Mouse (Mus musculus) lung, embryonic 16.5 days (tissue): ENCODE measurements around the gene Ctso. TPM values are rescaled to one million over a fixed set of nuclear protein-coding genes. Genes with fewer than 3 reads are reported as not detected.

Experiments
- ATAC-seq: fragments of 200-750 bp; cut with Nextera tagmentation; 2 replicates; pipeline ENCODE4 v1.8.0; 2017; ENCODE audit warnings: low read depth, mild to moderate bottlenecking, moderate library complexity
- H3K27ac ChIP-seq: fragments of 300-500 bp; sonication (generic); 2 replicates; pipeline ENCODE4 v1.5.1; 2014; ENCODE audit warnings: mild to moderate bottlenecking, control low read depth, low read length
- H3K27me3 ChIP-seq: fragments of 300-500 bp; sonication (generic); 2 replicates; pipeline ENCODE4 v1.6.1; 2014; ENCODE audit warnings: low read depth, low read length, mixed read lengths; ENCODE audit not compliant: control insufficient read depth, insufficient read depth
- H3K36me3 ChIP-seq: fragments of 300-500 bp; sonication (generic); 2 replicates; pipeline ENCODE4 v1.6.1; 2014; ENCODE audit warnings: low read length; ENCODE audit not compliant: control insufficient read depth, insufficient read depth
- H3K4me1 ChIP-seq: fragments of 300-500 bp; sonication (generic); replicated peaks from 2 replicates; pipeline ENCODE4 v1.6.1; 2014; ENCODE audit warnings: low read length, mixed read lengths; ENCODE audit not compliant: control insufficient read depth, insufficient read depth
- H3K4me2 ChIP-seq: fragments of 300-500 bp; sonication (generic); 2 replicates; pipeline ENCODE4 v1.6.1; 2014; ENCODE audit warnings: low read depth, low read length, control low read depth
- H3K4me3 ChIP-seq: fragments of 300-500 bp; sonication (generic); 2 replicates; pipeline ENCODE4 v1.5.1; 2014; ENCODE audit warnings: mild to moderate bottlenecking, low read length, control low read depth
- H3K9ac ChIP-seq: fragments of 300-500 bp; sonication (generic); 2 replicates; pipeline ENCODE4 v1.6.1; 2014; ENCODE audit warnings: low read length, control low read depth
- H3K9me3 ChIP-seq: fragments of 300-500 bp; sonication (generic); 2 replicates; pipeline ENCODE4 v1.6.1; 2016; ENCODE audit warnings: low read length; ENCODE audit not compliant: control insufficient read depth
- WGBS: fragments of 180-500 bp; shearing (Covaris S2); extraction: QIAGEN DNeasy Blood & Tissue Kit; methylation state at CpG from one replicate; pipeline ENCODE4 v1.1.7; 2014; 5-methylcytosine and 5-hydroxymethylcytosine counted together
- polyA plus RNA-seq: library from polyadenylated mRNA; unstranded; fragments of >200 nt; fragmentation: Nextera tagmentation; extraction: Ambion mirVana; gene quantifications from 2 replicates; pipeline ENCODE4 v1.2.1, GENCODE M21; 2015

The Ctso gene
- polyA plus RNA-seq, 1 experiment from 2014 or later, result 32.6 TPM

- Histone ChIP-seq H3K4me3 (no peak overlapping the region), H3K27me3 (no peaks in the 10 kb centered on the region), H3K4me2 (no peak overlapping the region), H3K9me3 (no peaks in the 10 kb centered on the region), H3K4me1 (peaks cover 6% of the 10 kb centered on the region), H3K9ac (no peak overlapping the region), H3K27ac (no peak overlapping the region), H3K36me3 (no peaks in the 10 kb centered on the region)
- WGBS, result 50% methylated on average over 3 of the region's 3 CpGs
- no peak for ATAC-seq
These were observed 12.7 kb upstream of the Ctso start for GRCm38 (mm10) chr3:81919681-81920080.

GRCm38 (mm10) chr3:81922910-81923309 is 9.5 kb upstream of the Ctso start:
- ATAC-seq, result peak; percentile 83
- WGBS, result 23% methylated on average over 4 of the region's 4 CpGs
- H3K4me3 ChIP-seq, result no peak overlapping the region
- no peak overlapping the region for H3K27ac ChIP-seq
- no peaks in the 10 kb centered on the region for H3K27me3 ChIP-seq
- H3K9ac ChIP-seq, result no peak overlapping the region
- H3K9me3 ChIP-seq, result no peaks in the 10 kb centered on the region
- peaks cover 6% of the 10 kb centered on the region for H3K4me1 ChIP-seq
- H3K4me2 ChIP-seq, result peak overlapping the region; percentile 14; the same call in 1 of the 2 replicates
- no peaks in the 10 kb centered on the region for H3K36me3 ChIP-seq

- Histone ChIP-seq H3K27me3 (no peaks in the 10 kb centered on the region), H3K9me3 (no peaks in the 10 kb centered on the region), H3K36me3 (no peaks in the 10 kb centered on the region), H3K9ac (no peak overlapping the region), H3K4me1 (peaks cover 6% of the 10 kb centered on the region), H3K4me3 (no peak overlapping the region), H3K27ac (no peak overlapping the region), H3K4me2 (no peak overlapping the region)
- WGBS, result 4% methylated on average over 1 of the region's 1 CpGs
- no peak for ATAC-seq
These were observed 7.5 kb upstream of the Ctso start for GRCm38 (mm10) chr3:81924931-81925330.

- WGBS, result 14% methylated on average over 5 of the region's 5 CpGs
These were observed 6.5 kb upstream of the Ctso start for GRCm38 (mm10) chr3:81925856-81926255.

GRCm38 (mm10) chr3:81926764-81927325 is 5.6 kb upstream of the Ctso start:
- H3K27me3 ChIP-seq, result no peaks in the 10 kb centered on the region
- H3K27ac ChIP-seq, result no peak overlapping the region
- no peak overlapping the region for H3K4me2 ChIP-seq
- no peak overlapping the region for H3K4me3 ChIP-seq
- H3K4me1 ChIP-seq, result peaks cover 6% of the 10 kb centered on the region
- no peaks in the 10 kb centered on the region for H3K9me3 ChIP-seq
- no peak overlapping the region for H3K9ac ChIP-seq
- 40% methylated on average over 9 of the region's 9 CpGs for WGBS
- H3K36me3 ChIP-seq, result no peaks in the 10 kb centered on the region
- no peak for ATAC-seq

More at GRCm38 (mm10) chr3:81925856-81926255, 6.5 kb upstream of the Ctso start:
- H3K36me3 ChIP-seq, result no peaks in the 10 kb centered on the region
- ATAC-seq, result no peak
- H3K9ac ChIP-seq, result no peak overlapping the region
- no peak overlapping the region for H3K27ac ChIP-seq
- H3K4me3 ChIP-seq, result no peak overlapping the region
- no peak overlapping the region for H3K4me2 ChIP-seq
- H3K27me3 ChIP-seq, result no peaks in the 10 kb centered on the region
- peaks cover 6% of the 10 kb centered on the region for H3K4me1 ChIP-seq
- H3K9me3 ChIP-seq, result no peaks in the 10 kb centered on the region

- ATAC-seq, result no peak
- peaks cover 10% of the 10 kb centered on the region for H3K4me1 ChIP-seq
- no peaks in the 10 kb centered on the region for H3K36me3 ChIP-seq
- H3K9ac ChIP-seq, result no peak overlapping the region
- no peaks in the 10 kb centered on the region for H3K9me3 ChIP-seq
- no peak overlapping the region for H3K27ac ChIP-seq
- WGBS, result 68% methylated on average over 1 of the region's 1 CpGs
- H3K27me3 ChIP-seq, result no peaks in the 10 kb centered on the region
- no peak overlapping the region for H3K4me2 ChIP-seq
- no peak overlapping the region for H3K4me3 ChIP-seq
These were observed 3.3 kb upstream of the Ctso start for GRCm38 (mm10) chr3:81929073-81929472.

GRCm38 (mm10) chr3:81931695-81932094 is 706 bp upstream of the Ctso start:
- WGBS, result 59% methylated on average over 3 of the region's 3 CpGs
- H3K9me3 ChIP-seq, result no peaks in the 10 kb centered on the region
- H3K4me1 ChIP-seq, result peaks cover 10% of the 10 kb centered on the region
- ATAC-seq, result no peak
- H3K36me3 ChIP-seq, result no peaks in the 10 kb centered on the region
- H3K9ac ChIP-seq, result no peak overlapping the region
- H3K4me3 ChIP-seq, result no peak overlapping the region
- no peak overlapping the region for H3K27ac ChIP-seq
- no peaks in the 10 kb centered on the region for H3K27me3 ChIP-seq
- H3K4me2 ChIP-seq, result no peak overlapping the region

- Histone ChIP-seq H3K36me3 (no peaks in the 10 kb centered on the region), H3K4me3 (no peak overlapping the region), H3K27ac (no peak overlapping the region), H3K9me3 (no peaks in the 10 kb centered on the region), H3K4me1 (peaks cover 10% of the 10 kb centered on the region), H3K9ac (no peak overlapping the region), H3K4me2 (peak overlapping the region; percentile 61), H3K27me3 (no peaks in the 10 kb centered on the region)
- 76% methylated on average over 4 of the region's 4 CpGs for WGBS
- ATAC-seq, result no peak
These were observed 947 bp downstream of the Ctso start for GRCm38 (mm10) chr3:81933348-81933747.

GRCm38 (mm10) chr3:81938924-81939323 is 6.5 kb downstream of the Ctso start:
- peak; percentile 72 for ATAC-seq

More at GRCm38 (mm10) chr3:81938924-81939323, 6.5 kb downstream of the Ctso start:
- H3K9ac ChIP-seq, result no peak overlapping the region
- H3K27ac ChIP-seq, result no peak overlapping the region
- H3K4me3 ChIP-seq, result no peak overlapping the region
- H3K27me3 ChIP-seq, result no peaks in the 10 kb centered on the region
- H3K4me2 ChIP-seq, result no peak overlapping the region
- 27% methylated on average over 3 of the region's 3 CpGs for WGBS
- peaks cover 3% of the 10 kb centered on the region; the same call in 1 of the 2 replicates for H3K4me1 ChIP-seq
- H3K36me3 ChIP-seq, result no peaks in the 10 kb centered on the region
- no peaks in the 10 kb centered on the region; the same call in 1 of the 2 replicates for H3K9me3 ChIP-seq
